Mouse (Mus musculus) stomach, embryonic 15.5 days (tissue): ENCODE data around the gene Cp. TPM values are rescaled to one million over a fixed set of nuclear protein-coding genes. Genes with fewer than 3 reads are reported as not detected.
"Not testable (repeated sequence)": the region's sequence is repeated elsewhere in the genome, so short reads cannot be mapped to it uniquely, and the experiment has no call there.

Experiments
- ATAC-seq: fragments of 200-750 bp; cut with Nextera tagmentation; 2 replicates; pipeline ENCODE4 v1.8.0; 2017; ENCODE audit warnings: low read depth, moderate number of reproducible peaks, moderate TSS enrichment; ENCODE audit not compliant: insufficient read depth, low FRiP score
- H3K27ac ChIP-seq: fragments of 300-500 bp; sonication (generic); 2 replicates; pipeline ENCODE4 v1.5.1; 2015; ENCODE audit warnings: mild to moderate bottlenecking, inconsistent platforms
- H3K27me3 ChIP-seq: fragments of 300-500 bp; sonication (generic); replicated peaks from 2 replicates; pipeline ENCODE4 v1.6.1; 2015; ENCODE audit warnings: inconsistent platforms
- H3K36me3 ChIP-seq: fragments of 300-500 bp; sonication (generic); 2 replicates; pipeline ENCODE4 v1.6.1; 2015; ENCODE audit warnings: inconsistent platforms
- H3K4me1 ChIP-seq: fragments of 300-500 bp; sonication (generic); 2 replicates; pipeline ENCODE4 v1.6.1; 2015; ENCODE audit warnings: inconsistent platforms
- H3K4me2 ChIP-seq: fragments of 300-500 bp; sonication (generic); 2 replicates; pipeline ENCODE4 v1.6.1; 2015; ENCODE audit warnings: mild to moderate bottlenecking, inconsistent platforms
- H3K4me3 ChIP-seq: fragments of 300-500 bp; sonication (generic); replicated peaks from 2 replicates; pipeline ENCODE4 v1.5.1; 2015; ENCODE audit warnings: inconsistent platforms
- H3K9ac ChIP-seq: fragments of 300-500 bp; sonication (generic); 2 replicates; pipeline ENCODE4 v1.6.1; 2015; ENCODE audit warnings: inconsistent platforms
- H3K9me3 ChIP-seq: fragments of 300-500 bp; sonication (generic); 2 replicates; pipeline ENCODE4 v1.6.1; 2016; ENCODE audit warnings: inconsistent platforms
- WGBS: fragments of 180-500 bp; shearing (Covaris S2); methylation state at CpG from one replicate; pipeline ENCODE4 v1.1.7; 2015; 5-methylcytosine and 5-hydroxymethylcytosine counted together
- polyA plus RNA-seq: library from polyadenylated mRNA; unstranded; fragments of >200 nt; fragmentation: Nextera tagmentation; extraction: Ambion mirVana; gene quantifications from 2 replicates; pipeline ENCODE4 v1.2.1, GENCODE M21; 2015

Cp gene
- polyA plus RNA-seq, 1 experiment from 2014 or later = 1.7 TPM

DNA sequence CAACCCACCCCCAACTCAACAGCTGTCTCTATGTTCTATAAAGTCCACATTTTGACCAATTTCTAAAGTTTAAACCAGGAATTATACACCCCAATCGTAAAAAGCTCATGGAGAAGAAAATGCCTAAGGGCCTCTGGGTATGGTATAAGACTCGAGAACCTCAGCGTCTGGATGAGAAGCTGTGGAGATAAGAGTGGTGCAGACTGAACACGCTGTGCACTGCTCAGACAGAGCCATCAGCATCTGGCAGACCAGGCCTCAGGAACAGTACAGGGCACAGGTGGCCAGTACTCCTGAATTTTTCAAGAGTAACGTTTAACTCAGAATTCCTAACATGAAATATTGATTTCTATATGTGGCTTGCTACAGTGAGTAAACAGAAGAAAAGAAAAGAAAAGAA is 50.9 kb downstream of the Cp start:
- no peak; the same call in 1 of the 2 replicates for ATAC-seq
- H3K4me2 ChIP-seq = no peak overlapping the region
- no peak overlapping the region for H3K9ac ChIP-seq
- WGBS = 70% methylated on average over 5 of the region's 5 CpGs
- H3K36me3 ChIP-seq = no peaks in the 10 kb centered on the region
- H3K4me1 ChIP-seq = no peaks in the 10 kb centered on the region
- no peaks in the 10 kb centered on the region for H3K27me3 ChIP-seq
- no peak overlapping the region for H3K4me3 ChIP-seq
- no peaks in the 10 kb centered on the region for H3K9me3 ChIP-seq
- no peak overlapping the region for H3K27ac ChIP-seq

DNA sequence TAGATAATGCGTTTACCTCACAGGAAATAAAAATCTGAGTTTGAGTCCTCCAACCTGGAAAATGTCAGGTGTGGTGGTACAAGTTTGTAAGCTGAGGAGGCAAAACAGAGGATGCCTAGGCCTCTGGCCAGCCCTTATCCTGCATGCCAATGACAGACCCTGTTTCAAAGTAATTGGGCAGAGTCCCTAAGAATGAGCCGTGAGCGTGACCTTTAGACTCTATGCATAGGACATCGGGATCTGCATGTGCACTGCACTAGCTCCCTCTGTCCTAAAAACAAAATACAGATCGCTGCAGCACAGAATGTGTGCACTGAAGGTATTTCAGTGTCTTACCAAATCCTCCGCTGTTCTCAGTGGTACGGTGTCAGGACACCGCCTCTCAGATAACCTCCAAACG is 53.6 kb downstream of the Cp start:
- no peak overlapping the region for H3K4me3 ChIP-seq
- no peaks in the 10 kb centered on the region for H3K9me3 ChIP-seq
- H3K27ac ChIP-seq = no peak overlapping the region
- H3K4me1 ChIP-seq = no peaks in the 10 kb centered on the region
- WGBS = 88% methylated on average over 9 of the region's 9 CpGs
- no peaks in the 10 kb centered on the region for H3K27me3 ChIP-seq
- H3K36me3 ChIP-seq = 0 out of 2 replicates have a peak, but pooled peaks cover 3% of the 10 kb centered on the region
- H3K9ac ChIP-seq = no peak overlapping the region
- no peak overlapping the region for H3K4me2 ChIP-seq
- ATAC-seq = no peak

GRCm38 (mm10) chr3:20010905-20011304 is 54.1 kb downstream of the Cp start:
- ATAC-seq, H3K4me3 ChIP-seq, H3K27ac ChIP-seq, H3K36me3 ChIP-seq, H3K9ac ChIP-seq, H3K4me2 ChIP-seq, H3K4me1 ChIP-seq, H3K9me3 ChIP-seq, H3K27me3 ChIP-seq: not testable (repeated sequence)
- WGBS = 71% methylated on average over 7 of the region's 7 CpGs

DNA sequence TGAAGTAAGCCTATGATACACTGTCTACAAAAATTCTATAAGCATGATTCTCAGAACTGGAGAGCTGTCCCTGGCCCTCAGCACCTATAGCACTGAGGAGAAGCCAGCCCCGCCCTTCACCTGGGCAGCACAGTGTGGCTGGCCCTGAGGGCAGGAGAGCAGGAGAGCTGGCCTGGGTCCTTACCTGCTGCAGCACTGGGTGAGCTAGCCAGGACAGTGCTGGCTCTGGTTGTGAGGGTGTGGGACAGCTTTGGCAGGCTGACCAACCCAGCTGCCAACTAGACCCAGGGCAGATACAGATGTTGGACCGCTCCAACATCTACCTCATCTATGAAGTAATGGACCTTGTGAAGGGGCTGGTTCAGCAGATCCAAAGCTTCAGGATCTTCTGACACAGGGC is 57.6 kb downstream of the Cp start:
- Histone ChIP-seq H3K9me3 (no peaks in the 10 kb centered on the region), H3K36me3 (peaks cover 11% of the 10 kb centered on the region; the same call in 1 of the 2 replicates), H3K27ac (no peak overlapping the region), H3K4me2 (no peak overlapping the region), H3K27me3 (no peaks in the 10 kb centered on the region), H3K9ac (no peak overlapping the region), H3K4me1 (no peaks in the 10 kb centered on the region), H3K4me3 (no peak overlapping the region)
- WGBS = 93% methylated on average over 2 of the region's 2 CpGs
- ATAC-seq = no peak

- H3K9ac ChIP-seq = no peak overlapping the region
- no peak overlapping the region for H3K4me3 ChIP-seq
- no peak overlapping the region for H3K4me2 ChIP-seq
- 77% methylated on average over 8 of the region's 8 CpGs for WGBS
- H3K9me3 ChIP-seq = no peaks in the 10 kb centered on the region
- no peaks in the 10 kb centered on the region for H3K4me1 ChIP-seq
- no peaks in the 10 kb centered on the region for H3K27me3 ChIP-seq
- ATAC-seq = no peak
- H3K36me3 ChIP-seq = peaks cover 11% of the 10 kb centered on the region; the same call in 1 of the 2 replicates
- H3K27ac ChIP-seq = no peak overlapping the region
Measured at GRCm38 (mm10) chr3:20018076-20018475, 61.2 kb downstream of the Cp start.

- Histone ChIP-seq H3K27ac (no peak overlapping the region), H3K4me2 (no peak overlapping the region), H3K9ac (no peak overlapping the region), H3K36me3 (no peaks in the 10 kb centered on the region), H3K4me1 (no peaks in the 10 kb centered on the region), H3K9me3 (no peaks in the 10 kb centered on the region), H3K27me3 (no peaks in the 10 kb centered on the region), H3K4me3 (no peak overlapping the region)
- ATAC-seq = no peak
- 57% methylated on average over 1 of the region's 1 CpGs for WGBS
Measured at GRCm38 (mm10) chr3:20023832-20024231, 67.0 kb downstream of the Cp start.

DNA sequence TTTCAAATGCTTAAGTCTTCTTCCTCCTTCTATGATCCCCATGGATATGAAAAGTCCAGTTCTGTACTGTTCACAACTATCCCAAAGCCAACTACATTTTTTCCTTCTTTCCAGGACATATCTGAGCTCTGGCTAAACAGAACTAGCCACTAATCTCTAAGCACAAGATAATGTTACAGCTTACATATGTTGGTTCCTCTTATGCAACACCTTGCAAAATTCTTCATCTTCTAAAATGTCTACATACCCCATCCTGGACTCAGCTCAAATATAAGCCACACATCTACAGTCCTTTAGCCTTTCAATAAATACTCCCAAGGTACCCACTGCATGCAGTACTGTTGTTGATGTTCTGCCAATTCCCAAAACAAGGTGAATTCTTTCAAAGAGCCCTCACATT is 69.6 kb downstream of the Cp start:
- Histone ChIP-seq H3K36me3 (no peaks in the 10 kb centered on the region), H3K4me2 (no peak overlapping the region), H3K27me3 (no peaks in the 10 kb centered on the region), H3K4me1 (no peaks in the 10 kb centered on the region), H3K9ac (no peak overlapping the region), H3K9me3 (no peaks in the 10 kb centered on the region), H3K27ac (no peak overlapping the region), H3K4me3 (no peak overlapping the region)
- ATAC-seq = no peak

DNA sequence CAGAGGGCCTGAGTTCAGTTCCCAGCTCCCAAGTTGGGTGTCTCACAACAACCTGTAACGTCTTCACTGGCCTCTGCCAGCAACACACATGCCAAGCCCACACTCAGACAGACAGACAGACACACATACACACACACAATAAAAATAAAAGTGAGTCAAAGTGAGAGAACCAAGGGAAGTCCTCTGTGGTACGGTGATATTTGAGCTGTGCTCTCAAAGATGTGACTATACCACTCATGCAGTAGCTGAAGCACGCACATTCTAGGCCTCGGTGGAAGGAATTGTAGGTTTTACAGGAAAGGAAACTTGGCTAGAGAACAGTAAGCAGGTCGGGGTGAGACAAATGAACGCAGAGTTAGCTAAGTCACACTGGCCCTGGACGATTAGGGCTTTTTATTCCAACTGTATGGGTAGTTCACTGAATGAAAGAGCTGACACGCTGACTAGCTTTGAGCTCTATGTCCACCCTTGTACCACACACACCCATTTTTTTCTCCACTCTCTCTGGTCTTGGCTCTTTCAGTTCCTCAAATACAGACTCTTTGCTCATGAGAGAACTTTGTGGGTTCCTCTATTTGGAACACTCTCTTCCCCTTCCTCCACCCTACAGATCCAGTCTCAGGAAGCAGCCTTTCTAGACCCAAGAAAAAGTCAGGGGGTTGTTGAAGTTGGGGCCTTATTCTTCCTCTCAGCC is 70.3 kb downstream of the Cp start:
- no peak for ATAC-seq
- H3K4me1 ChIP-seq = no peaks in the 10 kb centered on the region
- 85% methylated on average over 8 of the region's 8 CpGs for WGBS
- H3K27ac ChIP-seq = no peak overlapping the region
- H3K9ac ChIP-seq = no peak overlapping the region
- H3K9me3 ChIP-seq = no peaks in the 10 kb centered on the region
- no peaks in the 10 kb centered on the region for H3K36me3 ChIP-seq
- no peak overlapping the region for H3K4me3 ChIP-seq
- no peak overlapping the region for H3K4me2 ChIP-seq
- no peaks in the 10 kb centered on the region for H3K27me3 ChIP-seq

GRCm38 (mm10) chr3:20027788-20028187 is 70.9 kb downstream of the Cp start:
- no peak for ATAC-seq
- no peaks in the 10 kb centered on the region for H3K27me3 ChIP-seq
- H3K4me1 ChIP-seq = no peaks in the 10 kb centered on the region
- H3K9ac ChIP-seq = no peak overlapping the region
- no peak overlapping the region for H3K27ac ChIP-seq
- no peaks in the 10 kb centered on the region for H3K9me3 ChIP-seq
- no peaks in the 10 kb centered on the region for H3K36me3 ChIP-seq
- H3K4me2 ChIP-seq = no peak overlapping the region
- no peak overlapping the region for H3K4me3 ChIP-seq
- 91% methylated on average over 5 of the region's 5 CpGs for WGBS

DNA sequence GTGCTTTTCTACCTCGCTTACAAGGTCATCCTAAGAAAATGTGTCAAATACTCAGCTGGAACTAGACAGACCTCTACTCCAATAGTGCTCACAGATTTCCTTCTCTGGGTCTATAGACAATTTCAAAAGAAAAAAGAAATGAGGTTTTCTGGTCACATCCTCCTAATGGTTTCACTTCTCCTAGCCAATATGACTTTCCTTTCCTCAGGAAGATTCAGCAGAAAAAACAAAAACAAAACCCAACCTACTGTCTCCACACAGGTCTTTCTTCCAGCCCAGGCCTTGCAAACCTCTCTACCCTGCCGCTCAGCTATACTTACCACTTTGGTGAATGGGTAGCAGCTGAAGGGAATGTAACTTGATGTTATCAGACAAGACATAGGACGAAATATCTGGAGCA is 71.8 kb downstream of the Cp start:
- no peak overlapping the region for H3K4me3 ChIP-seq
- no peak for ATAC-seq
- 94% methylated on average over 3 of the region's 3 CpGs for WGBS
- no peaks in the 10 kb centered on the region for H3K4me1 ChIP-seq
- no peak overlapping the region for H3K4me2 ChIP-seq
- no peaks in the 10 kb centered on the region for H3K36me3 ChIP-seq
- no peaks in the 10 kb centered on the region for H3K9me3 ChIP-seq
- no peaks in the 10 kb centered on the region for H3K27me3 ChIP-seq
- no peak overlapping the region for H3K9ac ChIP-seq
- H3K27ac ChIP-seq = no peak overlapping the region

- Histone ChIP-seq H3K4me1 (peaks cover 3% of the 10 kb centered on the region; the same call in 1 of the 2 replicates), H3K27ac (no peak overlapping the region), H3K4me2 (no peak overlapping the region), H3K27me3 (no peaks in the 10 kb centered on the region), H3K9me3 (no peaks in the 10 kb centered on the region), H3K9ac (no peak overlapping the region), H3K36me3 (no peaks in the 10 kb centered on the region), H3K4me3 (no peak overlapping the region)
- no peak for ATAC-seq
- WGBS = 89% methylated on average over 6 of the region's 6 CpGs
Measured at GRCm38 (mm10) chr3:20030807-20031206, 74.0 kb downstream of the Cp start.

GRCm38 (mm10) chr3:20033761-20034718 is 77.2 kb downstream of the Cp start:
- Histone ChIP-seq H3K4me1 (peaks cover 3% of the 10 kb centered on the region; the same call in 1 of the 2 replicates), H3K27me3 (no peaks in the 10 kb centered on the region), H3K36me3 (no peaks in the 10 kb centered on the region), H3K9ac (peak overlapping the region; percentile 33; the same call in 1 of the 2 replicates), H3K9me3 (no peaks in the 10 kb centered on the region), H3K27ac (no peak overlapping the region), H3K4me3 (peak overlapping the region; percentile 76), H3K4me2 (peak overlapping the region; percentile 75)
- ATAC-seq = no peak
- 13% methylated on average over 10 of the region's 10 CpGs for WGBS
